Mouse (Mus musculus) neural tube, embryonic 12.5 days (tissue): ENCODE measurements at regions not wholly inside any gene's neighbourhood (a gene's known extent, or its start where the extent isn't known, plus 50 kb on each side); places are given as distances from the start of the nearest gene placed in this dataset. TPM values are rescaled to one million over a fixed set of nuclear protein-coding genes. Genes with fewer than 3 reads are reported as not detected.

Experiments
- ATAC-seq: fragments of 200-750 bp; cut with Nextera tagmentation; 2 replicates; pipeline ENCODE4 v1.8.0; 2017; ENCODE audit warnings: low read depth, mild to moderate bottlenecking, moderate TSS enrichment, moderate library complexity; ENCODE audit not compliant: low FRiP score
- H3K27ac ChIP-seq: fragments of 300-500 bp; sonication (generic); 2 replicates; pipeline ENCODE4 v1.5.1; 2016
- H3K27me3 ChIP-seq: fragments of 300-500 bp; sonication (generic); replicated peaks from 2 replicates; pipeline ENCODE4 v1.6.1; 2016; ENCODE audit warnings: mild to moderate bottlenecking
- H3K36me3 ChIP-seq: fragments of 300-500 bp; sonication (generic); 2 replicates; pipeline ENCODE4 v1.6.1; 2016; ENCODE audit warnings: mild to moderate bottlenecking
- H3K4me1 ChIP-seq: fragments of 300-500 bp; sonication (generic); 2 replicates; pipeline ENCODE4 v1.6.1; 2016
- H3K4me2 ChIP-seq: fragments of 300-500 bp; sonication (generic); replicated peaks from 2 replicates; pipeline ENCODE4 v1.6.1; 2016; ENCODE audit warnings: mild to moderate bottlenecking
- H3K4me3 ChIP-seq: fragments of 300-500 bp; sonication (generic); 2 replicates; pipeline ENCODE4 v1.5.1; 2016
- H3K9ac ChIP-seq: fragments of 300-500 bp; sonication (generic); 2 replicates; pipeline ENCODE4 v1.6.1; 2016; ENCODE audit warnings: mild to moderate bottlenecking
- H3K9me3 ChIP-seq: fragments of 300-500 bp; sonication (generic); 2 replicates; pipeline ENCODE4 v1.6.1; 2016; ENCODE audit warnings: mild to moderate bottlenecking
- WGBS: fragments of 180-500 bp; shearing (Covaris S2); methylation state at CpG from one replicate; pipeline ENCODE4 v1.1.7; 2016; 5-methylcytosine and 5-hydroxymethylcytosine counted together
- microRNA-seq: library from miRNA; unstranded; fragments of <30 nt; microRNA quantifications from one replicate; pipeline ENCODE4, GENCODE M21; 2017

GRCm38 (mm10) chr5:13058883-13059423, 66.3 kb upstream of the Sema3a start:
- Histone ChIP-seq H3K4me3 (no peak overlapping the region), H3K9me3 (no peaks in the 10 kb centered on the region), H3K27ac (no peak overlapping the region), H3K4me1 (no peaks in the 10 kb centered on the region), H3K4me2 (no peak overlapping the region), H3K27me3 (no peaks in the 10 kb centered on the region), H3K9ac (no peak overlapping the region), H3K36me3 (no peaks in the 10 kb centered on the region)
- 62% methylated on average over 2 of the region's 2 CpGs for WGBS
- ATAC-seq, result no peak

DNA sequence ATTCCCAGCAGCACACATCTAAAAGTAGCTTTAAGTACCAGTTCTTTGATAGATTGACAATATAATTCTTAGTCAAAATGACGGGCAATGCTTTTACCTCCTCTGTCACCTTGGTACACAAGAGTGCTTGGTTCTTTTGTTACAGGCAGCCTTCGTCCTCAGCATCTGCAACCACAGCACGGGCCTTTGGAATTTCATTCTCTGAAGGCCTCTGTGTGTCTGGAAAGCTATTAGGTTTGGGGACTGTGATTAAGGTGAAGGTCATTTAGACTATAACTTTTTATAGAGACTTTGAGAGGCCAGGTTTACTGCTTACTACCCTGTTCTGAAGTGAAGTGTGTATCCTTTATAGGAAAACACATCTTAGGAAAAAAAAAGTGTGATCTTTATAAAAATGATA, 58.3 kb upstream of the Sema3a start:
- 20% methylated on average over 3 of the region's 3 CpGs for WGBS
- H3K4me3 ChIP-seq, result no peak overlapping the region

More for the DNA sequence above, 58.3 kb upstream of the Sema3a start:
- H3K36me3 ChIP-seq, result no peaks in the 10 kb centered on the region
- no peaks in the 10 kb centered on the region for H3K27me3 ChIP-seq
- ATAC-seq, result no peak
- H3K9me3 ChIP-seq, result no peaks in the 10 kb centered on the region
- H3K4me1 ChIP-seq, result no peaks in the 10 kb centered on the region
- H3K27ac ChIP-seq, result no peak overlapping the region
- no peak overlapping the region for H3K9ac ChIP-seq
- no peak overlapping the region for H3K4me2 ChIP-seq

Small RNAs in the stretch of these regions (microRNA-seq; reads per million reads assigned to microRNA genes)
- gene Gm23243, result not detected
